Mouse (Mus musculus) thymus, postnatal 10 days (tissue): ENCODE data around the gene Xlr4b.
"Not testable (repeated sequence)": the region's sequence is repeated elsewhere in the genome, so short reads cannot be mapped to it uniquely, and the experiment has no call there.

Source experiments
- DNase-seq, 2 experiments: peaks; one replicate each; pipeline ENCODE4 v3.0.0; 2021; ENCODE audit warnings: low spot score in 2 of 2

Gene Xlr4b

GRCm38 (mm10) chrX:73213819-73214564 is at the start of gene Xlr4b:
Gene Xlr4b (plus strand): TSS chrX:73214333.
- DNase-seq, result not testable (repeated sequence)

DNA sequence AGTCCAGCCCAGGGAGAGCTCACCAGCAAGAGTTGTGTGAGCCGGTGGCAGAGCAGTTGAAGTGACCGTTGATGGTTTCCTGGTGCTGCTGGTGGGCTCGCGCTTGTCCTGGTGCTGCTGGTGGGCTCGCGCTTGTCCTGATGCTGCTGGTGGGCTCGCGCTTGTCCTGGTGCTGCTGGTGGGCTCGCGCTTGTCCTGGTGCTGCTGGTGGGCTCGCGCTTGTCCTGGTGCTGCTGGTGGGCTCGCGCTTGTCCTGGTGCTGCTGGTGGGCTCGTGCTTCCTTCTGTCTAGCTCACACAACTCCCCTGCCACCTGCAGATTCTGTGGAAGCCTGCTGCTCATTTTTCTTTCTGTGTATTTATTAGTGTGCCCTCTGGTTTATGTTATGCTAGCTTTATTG is 37.2 kb upstream of the Xlr4b start, which contains the start of gene Spin2d:
TSS of gene Spin2d (minus strand) at position 101 of the 400 bp plus-strand sequence.
- DNase-seq, result not testable (repeated sequence)

DNA sequence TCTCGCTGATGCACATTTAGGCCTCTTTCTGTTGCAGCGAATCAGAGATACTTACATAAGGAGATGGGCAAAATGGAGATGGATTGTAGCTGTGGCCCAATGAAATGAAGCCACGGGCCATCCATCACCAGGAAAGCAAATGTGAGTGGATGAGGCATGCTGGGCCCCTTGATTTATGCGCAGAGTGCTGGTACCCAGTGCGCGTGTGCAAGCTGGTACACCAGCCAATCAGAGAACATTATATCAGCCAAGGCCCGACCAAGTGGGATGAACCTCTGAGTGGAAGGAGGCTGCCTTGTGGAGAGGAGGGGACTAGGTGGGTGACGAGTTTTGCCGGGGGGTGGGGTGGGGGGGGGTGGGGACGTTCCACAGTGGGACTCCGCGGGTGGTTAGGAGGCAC is 22.2 kb upstream of the Xlr4b start, which contains the start of gene Xlr3b:
TSS of gene Xlr3b (plus strand) at position 274 of the 400 bp plus-strand sequence.
- DNase-seq, result not testable (repeated sequence)

DNA sequence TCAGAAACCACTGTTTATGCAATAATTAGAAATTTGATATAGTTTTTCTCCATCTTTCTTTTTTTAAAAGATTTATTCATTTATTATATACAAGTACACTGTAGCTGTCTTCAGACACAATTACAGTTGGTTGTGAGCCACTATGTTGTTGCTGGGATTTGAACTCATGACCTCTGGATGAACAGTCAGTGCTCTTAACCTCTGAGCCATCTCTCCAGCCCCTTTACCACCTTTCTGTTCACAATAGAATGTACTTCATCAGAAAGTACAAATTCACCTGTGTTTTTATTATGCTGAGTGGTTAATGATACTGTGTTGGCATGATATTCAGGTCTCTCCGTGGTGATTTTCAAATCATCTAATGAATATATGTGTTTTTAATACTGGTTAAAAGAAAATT is 11.2 kb downstream of the Xlr4b start:
- no peak for DNase-seq

GRCm38 (mm10) chrX:73227914-73228605 is 13.9 kb downstream of the Xlr4b start, which contains the start of gene F8a:
Gene F8a (plus strand): TSS chrX:73228291.
- DNase-seq, result peak; percentile 63 to 71

DNA sequence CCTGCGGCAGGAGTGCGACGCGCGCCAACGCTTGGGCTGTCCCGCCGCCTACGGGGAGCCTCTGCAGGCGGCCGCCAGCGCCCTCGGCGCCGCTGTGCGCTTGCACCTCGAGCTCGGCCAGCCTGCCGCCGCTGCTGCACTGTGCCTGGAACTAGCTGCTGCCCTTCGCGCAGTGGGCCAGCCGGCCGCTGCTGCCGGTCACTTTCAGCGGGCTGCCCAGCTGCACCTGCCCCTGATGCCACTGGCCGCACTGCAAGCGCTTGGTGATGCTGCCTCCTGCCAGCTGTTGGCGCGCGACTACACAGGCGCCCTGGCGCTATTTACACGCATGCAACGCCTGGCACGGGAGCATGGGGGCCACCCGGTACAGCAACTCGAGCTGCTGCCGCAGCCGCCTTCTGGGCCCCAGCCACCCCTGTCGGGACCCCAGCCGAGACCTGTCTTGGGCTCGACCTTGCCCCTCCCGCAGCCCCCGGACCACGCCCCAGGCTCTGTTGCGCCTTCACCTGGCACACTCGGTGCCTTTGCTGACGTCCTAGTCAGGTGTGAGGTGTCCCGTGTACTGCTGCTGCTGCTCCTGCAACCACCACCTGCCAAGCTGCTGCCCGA is 14.6 kb downstream of the Xlr4b start:
- DNase-seq, result peak; percentile 58 to 65

DNA sequence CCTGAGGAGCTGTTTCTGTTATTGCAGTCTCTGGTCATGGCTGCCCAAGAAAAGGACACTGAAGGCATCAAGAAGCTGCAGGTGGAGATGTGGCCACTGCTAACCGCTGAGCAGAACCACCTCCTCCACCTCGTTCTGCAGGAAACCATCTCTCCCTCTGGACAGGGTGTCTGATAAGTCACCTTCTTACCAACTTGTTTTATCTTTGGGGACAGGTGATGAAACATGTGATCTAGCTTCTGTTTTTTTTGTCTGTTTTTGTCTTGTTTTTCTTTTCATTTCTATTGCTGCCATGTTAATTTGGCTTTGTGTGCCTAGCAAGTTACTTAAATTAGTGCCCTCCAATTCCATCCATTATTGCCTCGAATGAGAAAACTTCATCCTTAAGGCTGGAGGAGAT is 15.2 kb downstream of the Xlr4b start:
- no peak for DNase-seq

DNA sequence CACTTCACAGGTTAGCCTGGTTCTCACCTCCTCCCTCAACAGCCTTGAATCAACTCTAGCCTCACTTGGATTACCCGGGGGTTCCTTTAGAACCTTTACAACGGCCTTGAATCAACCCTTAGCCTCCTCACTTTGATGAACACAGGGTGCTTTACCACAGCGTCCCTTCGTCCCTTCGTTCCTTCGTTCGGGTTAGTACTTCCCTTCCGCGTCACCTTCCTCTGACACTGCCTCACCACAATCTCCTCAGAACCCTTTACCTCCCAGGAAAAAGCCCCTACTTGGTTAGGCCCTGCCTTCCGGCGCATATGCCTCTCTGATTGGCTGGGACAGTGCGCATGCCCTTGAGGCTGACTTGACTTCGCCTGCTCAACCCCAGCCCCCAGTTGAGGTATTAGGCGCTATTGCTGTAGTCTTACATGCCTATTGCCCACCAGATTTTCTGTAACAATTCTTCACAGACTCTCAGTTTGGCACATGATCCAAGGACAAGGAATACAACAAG is 28.7 kb downstream of the Xlr4b start, which contains the start of gene Xlr4c:
TSS of gene Xlr4c (minus strand) at position 310 of the 505 bp plus-strand sequence.
- DNase-seq, result peak in 1 of 2 experiments; percentile 32

DNA sequence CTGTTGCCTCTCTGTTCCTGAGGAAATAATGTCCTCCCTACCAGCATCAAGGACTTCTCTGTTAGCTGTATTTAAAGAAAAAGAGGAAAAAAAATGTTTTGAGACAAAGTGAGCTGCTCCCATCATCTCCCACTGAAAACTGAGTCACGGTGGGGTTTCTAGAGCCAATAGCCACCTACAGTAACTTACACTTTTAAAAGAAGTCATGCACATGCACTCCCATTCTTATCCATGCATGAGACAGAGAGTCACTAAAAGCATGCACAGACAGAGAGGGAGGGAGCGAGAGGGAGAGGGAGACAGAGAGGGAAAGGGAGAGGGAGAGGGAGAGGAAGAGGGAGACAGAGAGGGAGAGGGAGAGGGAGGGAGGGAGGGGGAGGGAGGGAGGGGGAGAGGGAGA is 48.3 kb downstream of the Xlr4b start:
- DNase-seq, result not testable (repeated sequence)

GRCm38 (mm10) chrX:73265270-73265669 is 51.1 kb downstream of the Xlr4b start, which contains the start of gene Xlr3c:
Gene Xlr3c (minus strand): TSS chrX:73265390.
- not testable (repeated sequence) for DNase-seq
